Mouse (Mus musculus) CH12.LX (cell line): ENCODE results near the gene Cyp3a41a.
"Not testable (repeated sequence)": the region's sequence is repeated elsewhere in the genome, so short reads cannot be mapped to it uniquely, and the experiment has no call there.

Source experiments
- IRF4 ChIP-seq: IDR thresholded peaks from 2 replicates; pipeline ENCODE4 v1.6.1; 2014; ENCODE audit warnings: low read depth, mild to moderate bottlenecking, inconsistent platforms, low read length, improper control_type of control experiment
- NRF1 ChIP-seq: IDR thresholded peaks from 2 replicates; pipeline ENCODE4 v1.6.1; 2014; ENCODE audit warnings: low read depth, mild to moderate bottlenecking, inconsistent platforms, low read length, improper control_type of control experiment, moderate library complexity
- POLR2A ChIP-seq: IDR thresholded peaks from 2 replicates; pipeline ENCODE4 v1.6.1; 2011; ENCODE audit warnings: low read depth, mild to moderate bottlenecking, improper control_type of control experiment, low read length
- USF1 ChIP-seq: IDR thresholded peaks from 2 replicates; pipeline ENCODE4 v1.6.1; 2014; ENCODE audit warnings: low read depth, mild to moderate bottlenecking, inconsistent platforms, low read length, improper control_type of control experiment
- ZC3H11A ChIP-seq: IDR thresholded peaks from 2 replicates; pipeline ENCODE4 v1.6.1; 2012; ENCODE audit warnings: low read depth, mild to moderate bottlenecking, inconsistent platforms, low read length, improper control_type of control experiment
- ZMIZ1 ChIP-seq: IDR thresholded peaks from 2 replicates; pipeline ENCODE4 v1.6.1; 2012; ENCODE audit warnings: low read depth, mild to moderate bottlenecking, inconsistent platforms, low read length, improper control_type of control experiment

DNA sequence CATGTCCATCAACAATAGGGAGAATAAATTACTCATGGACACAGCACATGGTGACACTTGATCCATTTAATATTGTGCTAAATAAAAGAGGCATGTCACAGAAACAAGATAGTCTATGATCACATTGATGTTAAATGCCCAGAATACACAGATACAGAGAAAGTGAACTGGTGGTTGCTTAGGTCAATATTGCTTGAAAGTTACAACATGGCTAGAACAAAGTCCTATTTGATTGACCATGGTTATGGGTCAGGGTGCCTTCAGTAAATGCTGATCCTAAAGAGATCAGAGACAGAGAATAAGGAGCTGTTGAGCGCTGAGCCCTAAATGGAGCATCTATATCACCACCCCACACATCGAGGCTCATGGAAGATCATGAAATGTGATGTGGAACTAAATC lies 12.6 kb downstream of the Cyp3a41a start:
- TF ChIP-seq USF1, IRF4, NRF1, ZMIZ1, POLR2A, ZC3H11A: not testable (repeated sequence)
